Mouse (Mus musculus) CD8-positive naive resting alpha-beta T cell, adult 2 months (primary cell): ENCODE data around the gene Alppl2.

Source experiments
- DNase-seq, 2 experiments: peaks; one replicate each; pipeline ENCODE4 v3.0.0; 2022; ENCODE audit warnings: low read depth in 2 of 2, low spot score in 2 of 2

The Alppl2 gene

GRCm38 (mm10) chr1:87050700-87051099, 39.0 kb downstream of the Alppl2 start:
- DNase-seq = no peak

- DNase-seq = no peak
These were observed 39.7 kb downstream of the Alppl2 start for GRCm38 (mm10) chr1:87050072-87050471.

GRCm38 (mm10) chr1:87041814-87042438, 47.8 kb downstream of the Alppl2 start:
- DNase-seq = peak in 1 of 2 experiments; percentile 39

DNA sequence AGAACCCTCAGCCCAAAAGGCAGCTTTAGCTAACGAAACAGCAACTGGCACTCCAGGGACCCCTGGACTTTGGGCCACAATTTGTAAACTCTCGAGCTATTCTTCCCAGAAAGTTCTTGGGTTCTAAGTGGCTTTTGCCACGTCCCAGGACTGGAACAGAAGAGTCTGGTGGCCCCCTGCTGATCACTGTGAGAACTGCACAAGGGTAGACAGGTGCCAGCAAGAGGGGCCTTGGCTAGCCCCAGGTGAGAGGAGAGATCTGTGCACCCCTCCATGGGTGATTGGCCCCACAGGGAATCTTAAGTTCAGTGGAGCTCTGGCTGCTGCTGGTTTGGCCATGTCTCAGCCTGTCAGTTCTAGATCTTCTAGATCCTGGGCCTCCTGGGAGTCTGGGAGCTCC, 48.6 kb downstream of the Alppl2 start:
- DNase-seq = peak; percentile 16 to 45

GRCm38 (mm10) chr1:87038477-87039070, 51.2 kb downstream of the Alppl2 start:
- no peak for DNase-seq
